Mouse (Mus musculus): ENCODE measurements around the gene Shisa5. TPM values are rescaled to one million over a fixed set of nuclear protein-coding genes. Genes with fewer than 3 reads are reported as not detected.

The Shisa5 gene
- polyA plus RNA-seq, 1 experiment = not detected

DNA sequence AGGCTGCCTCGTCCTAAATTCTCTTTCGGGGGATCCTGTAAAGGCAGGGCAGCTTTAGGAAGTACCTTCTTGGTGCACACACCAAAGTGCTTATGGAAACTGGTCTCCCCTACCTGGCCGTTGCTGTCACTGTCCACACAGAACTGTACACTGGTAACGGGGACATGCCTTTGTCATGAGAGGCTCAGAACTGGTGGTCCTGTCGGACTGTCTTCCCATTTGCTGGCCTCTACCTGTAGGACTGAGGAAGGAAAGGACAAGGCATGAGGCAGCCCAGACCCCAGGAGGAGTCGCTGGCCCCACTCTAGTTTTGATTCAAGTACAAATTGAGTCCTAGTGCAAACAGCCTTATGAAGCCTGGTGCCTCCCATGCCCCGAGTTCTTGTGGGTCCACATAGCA lies 7.4 kb upstream of the Shisa5 start:
- Histone ChIP-seq H3K4me3 (ENCODE audit: insufficient read depth, low read depth, low read length) (no peak overlapping the region), H3K27ac (ENCODE audit: insufficient read depth, low read depth, low read length) (no peak overlapping the region), H3K4me1 (ENCODE audit: control insufficient read depth, insufficient read depth, low read length) (no peaks in the 10 kb centered on the region)
- WGBS = 90% methylated on average over 7 of the region's 7 CpGs
- TF ChIP-seq POLR2A (IDR thresholded peaks at IDR 0.05; ENCODE audit: insufficient read depth, low read depth, low read length) = no peak
- TF ChIP-seq CTCF (IDR thresholded peaks at IDR 0.05; ENCODE audit: insufficient read depth, low read depth, low read length) = no peak

- 92% methylated on average over 8 of the region's 8 CpGs for WGBS
- Histone ChIP-seq H3K4me3 (ENCODE audit: insufficient read depth, low read depth, low read length) (no peak overlapping the region), H3K27ac (ENCODE audit: insufficient read depth, low read depth, low read length) (no peak overlapping the region), H3K4me1 (ENCODE audit: control insufficient read depth, insufficient read depth, low read length) (no peaks in the 10 kb centered on the region)
- TF ChIP-seq CTCF (IDR thresholded peaks at IDR 0.05; ENCODE audit: insufficient read depth, low read depth, low read length) (no peak), POLR2A (IDR thresholded peaks at IDR 0.05; ENCODE audit: insufficient read depth, low read depth, low read length) (no peak)
Measured at GRCm38 (mm10) chr9:109031686-109032085, 6.7 kb upstream of the Shisa5 start.

DNA sequence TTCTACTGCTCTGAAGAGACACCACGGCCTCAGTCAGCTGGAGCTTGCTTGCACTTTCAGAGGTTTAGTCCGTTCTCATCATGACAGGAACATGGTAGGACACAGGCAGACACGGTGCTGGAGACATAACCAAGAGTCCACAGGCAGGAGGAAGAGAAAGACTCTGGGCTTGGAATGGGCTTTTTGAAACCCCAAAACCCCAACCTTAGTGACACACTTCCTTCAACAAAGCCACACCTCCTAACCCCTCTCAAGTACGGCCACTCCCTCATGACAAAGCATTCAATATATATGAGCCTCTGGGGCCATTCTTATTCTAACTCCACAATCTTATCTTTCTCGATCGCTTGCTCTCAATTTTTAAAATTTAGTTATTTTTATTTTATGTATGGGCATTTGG lies 5.9 kb upstream of the Shisa5 start:
- no peak overlapping the region for H3K4me3 ChIP-seq (ENCODE audit: insufficient read depth, low read depth, low read length)
- no peak overlapping the region for H3K27ac ChIP-seq (ENCODE audit: insufficient read depth, low read depth, low read length)
- no peak for TF ChIP-seq CTCF (IDR thresholded peaks at IDR 0.05; ENCODE audit: insufficient read depth, low read depth, low read length)
- no peak for TF ChIP-seq POLR2A (IDR thresholded peaks at IDR 0.05; ENCODE audit: insufficient read depth, low read depth, low read length)
- H3K4me1 ChIP-seq (ENCODE audit: control insufficient read depth, insufficient read depth, low read length) = no peaks in the 10 kb centered on the region
- WGBS = 82% methylated on average over 6 of the region's 6 CpGs

GRCm38 (mm10) chr9:109038901-109039364 lies 568 bp downstream of the Shisa5 start:
- 31% methylated on average over 8 of the region's 8 CpGs for WGBS
- TF ChIP-seq CTCF (IDR thresholded peaks at IDR 0.05; ENCODE audit: insufficient read depth, low read depth, low read length) (no peak), POLR2A (IDR thresholded peaks at IDR 0.05; ENCODE audit: insufficient read depth, low read depth, low read length) (no peak)
- Histone ChIP-seq H3K4me3 (ENCODE audit: insufficient read depth, low read depth, low read length) (peak overlapping the region; percentile 73), H3K27ac (ENCODE audit: insufficient read depth, low read depth, low read length) (peak overlapping the region; percentile 3; the same call in 1 of the 2 replicates), H3K4me1 (ENCODE audit: control insufficient read depth, insufficient read depth, low read length) (peaks cover 11% of the 10 kb centered on the region)

- TF ChIP-seq CTCF (IDR thresholded peaks at IDR 0.05; ENCODE audit: insufficient read depth, low read depth, low read length) = no peak
- TF ChIP-seq POLR2A (IDR thresholded peaks at IDR 0.05; ENCODE audit: insufficient read depth, low read depth, low read length) = no peak
- Histone ChIP-seq H3K4me1 (ENCODE audit: control insufficient read depth, insufficient read depth, low read length) (peaks cover 11% of the 10 kb centered on the region), H3K4me3 (ENCODE audit: insufficient read depth, low read depth, low read length) (no peak overlapping the region), H3K27ac (ENCODE audit: insufficient read depth, low read depth, low read length) (no peak overlapping the region)
- WGBS = 83% methylated on average over 4 of the region's 4 CpGs
Measured at GRCm38 (mm10) chr9:109039681-109040080, 1.3 kb downstream of the Shisa5 start.

GRCm38 (mm10) chr9:109040216-109040615 lies 1.9 kb downstream of the Shisa5 start:
- TF ChIP-seq POLR2A (IDR thresholded peaks at IDR 0.05; ENCODE audit: insufficient read depth, low read depth, low read length) = no peak
- TF ChIP-seq CTCF (IDR thresholded peaks at IDR 0.05; ENCODE audit: insufficient read depth, low read depth, low read length) = no peak
- WGBS = 86% methylated on average over 8 of the region's 8 CpGs
- H3K4me3 ChIP-seq (ENCODE audit: insufficient read depth, low read depth, low read length) = no peak overlapping the region
- peaks cover 11% of the 10 kb centered on the region for H3K4me1 ChIP-seq (ENCODE audit: control insufficient read depth, insufficient read depth, low read length)
- no peak overlapping the region for H3K27ac ChIP-seq (ENCODE audit: insufficient read depth, low read depth, low read length)

- no peak for TF ChIP-seq POLR2A (IDR thresholded peaks at IDR 0.05; ENCODE audit: insufficient read depth, low read depth, low read length)
- H3K4me3 ChIP-seq (ENCODE audit: insufficient read depth, low read depth, low read length) = no peak overlapping the region
- H3K4me1 ChIP-seq (ENCODE audit: control insufficient read depth, insufficient read depth, low read length) = peaks cover 11% of the 10 kb centered on the region
- H3K27ac ChIP-seq (ENCODE audit: insufficient read depth, low read depth, low read length) = no peak overlapping the region
- 72% methylated on average over 6 of the region's 6 CpGs for WGBS
Measured at GRCm38 (mm10) chr9:109040906-109041305, 2.5 kb downstream of the Shisa5 start.

- 73% methylated on average over 7 of the region's 7 CpGs for WGBS
- Histone ChIP-seq H3K4me3 (ENCODE audit: insufficient read depth, low read depth, low read length) (no peak overlapping the region), H3K27ac (ENCODE audit: insufficient read depth, low read depth, low read length) (no peak overlapping the region), H3K4me1 (ENCODE audit: control insufficient read depth, insufficient read depth, low read length) (peaks cover 11% of the 10 kb centered on the region)
- TF ChIP-seq POLR2A (IDR thresholded peaks at IDR 0.05; ENCODE audit: insufficient read depth, low read depth, low read length) (no peak), CTCF (IDR thresholded peaks at IDR 0.05; ENCODE audit: insufficient read depth, low read depth, low read length) (no peak)
Measured at GRCm38 (mm10) chr9:109041351-109041750, 3.0 kb downstream of the Shisa5 start.

DNA sequence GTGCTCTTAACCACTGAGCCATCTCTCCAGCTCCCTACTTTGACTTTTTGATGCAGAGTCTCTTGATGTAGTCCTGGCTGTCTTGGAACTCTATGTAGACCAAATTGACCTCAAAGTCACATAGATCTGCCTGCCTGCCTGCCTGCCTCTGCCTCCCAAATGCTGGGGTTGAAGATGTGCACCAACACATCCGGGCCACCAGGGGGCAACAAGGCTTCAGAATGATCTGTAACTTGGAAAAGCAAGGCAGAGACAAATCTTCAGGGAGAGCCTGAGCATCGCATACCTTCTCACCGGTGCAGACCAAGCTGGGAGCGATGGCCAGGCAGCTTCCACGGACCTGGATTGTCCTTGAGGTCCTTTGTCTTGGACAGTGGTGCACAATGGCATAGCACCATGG lies 7.9 kb downstream of the Shisa5 start:
- WGBS = 36% methylated on average over 5 of the region's 5 CpGs

DNA sequence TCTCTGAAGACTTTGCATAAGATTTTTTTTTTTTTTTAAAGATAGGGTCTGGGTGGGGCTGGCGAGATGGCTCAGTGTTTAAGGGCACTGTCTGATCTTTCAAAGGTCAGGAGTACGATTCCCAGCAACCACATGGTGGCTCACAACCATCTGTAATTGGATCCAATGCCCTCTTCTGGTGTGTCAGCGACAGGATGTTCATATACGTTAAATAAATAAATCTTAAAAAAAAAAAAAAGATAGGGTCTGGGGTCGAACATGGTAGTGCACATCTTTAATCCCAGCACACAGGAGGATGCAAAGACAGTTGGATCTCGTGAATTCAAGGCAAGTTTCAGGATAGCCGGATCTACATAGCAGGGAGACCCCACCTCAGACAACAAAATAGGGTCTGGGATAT lies 11.0 kb downstream of the Shisa5 start:
- no peak overlapping the region for H3K27ac ChIP-seq (ENCODE audit: insufficient read depth, low read depth, low read length)
- H3K4me1 ChIP-seq (ENCODE audit: control insufficient read depth, insufficient read depth, low read length) = peaks cover under 1% of the 10 kb centered on the region
- H3K4me3 ChIP-seq (ENCODE audit: insufficient read depth, low read depth, low read length) = no peak overlapping the region
- no peak for TF ChIP-seq POLR2A (IDR thresholded peaks at IDR 0.05; ENCODE audit: insufficient read depth, low read depth, low read length)
- no peak for TF ChIP-seq CTCF (IDR thresholded peaks at IDR 0.05; ENCODE audit: insufficient read depth, low read depth, low read length)
- WGBS = 88% methylated on average over 7 of the region's 7 CpGs

More for the DNA sequence above, 7.9 kb downstream of the Shisa5 start:
- H3K4me3 ChIP-seq (ENCODE audit: insufficient read depth, low read depth, low read length) = no peak overlapping the region
- H3K27ac ChIP-seq (ENCODE audit: insufficient read depth, low read depth, low read length) = no peak overlapping the region
- no peak for TF ChIP-seq POLR2A (IDR thresholded peaks at IDR 0.05; ENCODE audit: insufficient read depth, low read depth, low read length)
- peak; percentile 64 for TF ChIP-seq CTCF (IDR thresholded peaks at IDR 0.05; ENCODE audit: insufficient read depth, low read depth, low read length)
- H3K4me1 ChIP-seq (ENCODE audit: control insufficient read depth, insufficient read depth, low read length) = no peaks in the 10 kb centered on the region

Measured in olfactory bulb, adult 2 months (tissue).